Mouse (Mus musculus): ENCODE results near the gene Pim3. TPM values are rescaled to one million over a fixed set of nuclear protein-coding genes. Genes with fewer than 3 reads are reported as not detected.

Gene Pim3
- polyA plus RNA-seq, 1 experiment = 14.1 TPM

DNA sequence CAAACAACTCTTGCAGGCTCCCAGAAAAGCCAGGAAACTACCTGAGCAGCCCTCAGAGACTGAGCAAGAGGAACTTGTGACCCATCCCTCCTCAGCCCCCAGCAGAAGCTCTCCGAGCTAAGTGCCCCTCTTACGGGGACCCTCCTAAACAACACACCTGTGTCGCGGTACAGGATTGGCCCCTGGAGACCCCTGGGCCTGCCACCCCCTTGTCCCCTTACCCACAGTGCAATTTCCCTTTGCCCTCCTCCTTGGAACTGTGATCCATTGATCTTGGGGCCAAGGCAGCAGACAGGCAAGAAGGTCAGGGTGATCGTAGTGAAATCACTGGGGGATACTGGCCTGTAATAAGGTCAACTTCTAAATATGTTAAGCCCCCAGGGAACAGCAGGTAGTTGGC is 25.4 kb upstream of the Pim3 start:
- Histone ChIP-seq H3K27me3 (replicated peaks) (peaks cover 77% of the 10 kb centered on the region), H3K4me1 (peaks cover 20% of the 10 kb centered on the region), H3K4me3 (replicated peaks) (no peak overlapping the region), H3K36me3 (replicated peaks; ENCODE audit: low read length) (no peaks in the 10 kb centered on the region), H3K9me3 (no peaks in the 10 kb centered on the region)
- TF ChIP-seq GATA1 (IDR thresholded peaks at IDR 0.05; ENCODE audit: borderline replicate concordance, low read length) (no peak), FLI1 (IDR thresholded peaks at IDR 0.05; ENCODE audit: low read length) (no peak)

DNA sequence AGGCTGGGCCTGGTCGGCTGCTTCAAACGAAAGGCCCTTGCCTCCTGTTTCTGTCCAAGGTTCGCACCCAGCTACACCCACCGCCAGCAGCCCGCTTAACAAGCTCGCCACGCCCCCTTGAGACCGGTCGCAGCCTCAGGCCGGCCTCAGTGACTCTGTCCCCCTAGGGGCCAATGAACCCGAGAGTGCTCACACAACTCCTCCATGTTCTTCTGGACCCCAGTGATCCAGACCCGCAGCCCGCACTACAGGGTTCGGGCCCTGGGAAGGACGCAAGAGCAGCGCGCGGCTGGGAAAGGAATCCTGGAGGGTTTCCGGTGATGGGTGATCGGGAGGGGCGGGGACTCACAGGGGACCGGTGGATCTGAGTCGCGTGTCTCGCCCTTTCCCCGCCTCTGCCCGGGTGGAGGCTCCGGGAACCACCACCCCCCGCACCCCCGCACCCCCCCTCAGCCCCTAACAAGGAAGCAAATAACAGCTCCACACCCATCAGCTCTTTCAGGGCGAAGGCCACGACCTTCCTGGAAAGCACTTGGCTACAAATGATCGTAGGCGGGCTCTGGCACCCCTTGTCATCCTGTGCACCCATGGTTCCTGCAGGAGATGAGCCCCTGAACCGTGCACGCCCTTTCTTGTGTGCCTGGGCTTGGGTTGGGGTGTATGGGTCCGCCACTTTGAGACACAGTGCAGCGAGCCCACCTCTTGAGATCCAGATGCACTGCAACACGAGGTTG is 24.6 kb upstream of the Pim3 start:
- Histone ChIP-seq H3K27me3 (replicated peaks) (peaks cover 77% of the 10 kb centered on the region), H3K36me3 (replicated peaks; ENCODE audit: low read length) (no peaks in the 10 kb centered on the region), H3K4me3 (replicated peaks) (peak overlapping the region; percentile 89), H3K4me1 (peaks cover 22% of the 10 kb centered on the region), H3K9me3 (no peaks in the 10 kb centered on the region)
- TF ChIP-seq GATA1 (IDR thresholded peaks at IDR 0.05; ENCODE audit: borderline replicate concordance, low read length) (no peak), FLI1 (IDR thresholded peaks at IDR 0.05; ENCODE audit: low read length) (no peak)

DNA sequence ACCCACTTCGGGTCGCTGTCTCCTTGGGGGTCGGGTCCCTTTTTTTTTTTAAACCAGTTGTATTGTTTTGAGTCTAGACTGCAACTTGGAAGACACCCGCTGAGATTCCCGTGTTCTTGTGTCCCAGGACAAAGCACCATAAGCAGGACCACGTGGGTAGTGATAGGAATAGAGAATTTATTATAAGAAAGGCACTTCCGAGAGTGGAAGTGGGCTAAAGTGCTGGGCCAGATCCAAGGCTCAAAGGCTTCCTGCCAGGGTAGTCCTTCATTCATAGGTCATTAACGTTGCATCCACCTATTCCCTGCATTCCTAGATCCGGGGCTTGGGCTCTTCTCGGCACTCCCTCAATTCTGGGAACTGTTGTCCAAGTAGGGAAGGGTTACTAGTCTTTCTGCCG is 24.0 kb upstream of the Pim3 start:
- TF ChIP-seq GATA1 (IDR thresholded peaks at IDR 0.05; ENCODE audit: borderline replicate concordance, low read length) (no peak), FLI1 (IDR thresholded peaks at IDR 0.05; ENCODE audit: low read length) (no peak)
- Histone ChIP-seq H3K27me3 (replicated peaks) (peaks cover 76% of the 10 kb centered on the region), H3K4me3 (replicated peaks) (peak overlapping the region; percentile 89), H3K36me3 (replicated peaks; ENCODE audit: low read length) (no peaks in the 10 kb centered on the region), H3K4me1 (peaks cover 22% of the 10 kb centered on the region), H3K9me3 (no peaks in the 10 kb centered on the region)

- H3K36me3 ChIP-seq (replicated peaks; ENCODE audit: low read length) = no peaks in the 10 kb centered on the region
- no peaks in the 10 kb centered on the region for H3K9me3 ChIP-seq
- TF ChIP-seq FLI1 (IDR thresholded peaks at IDR 0.05; ENCODE audit: low read length) = no peak
- TF ChIP-seq GATA1 (IDR thresholded peaks at IDR 0.05; ENCODE audit: borderline replicate concordance, low read length) = no peak
- H3K4me3 ChIP-seq (replicated peaks) = no peak overlapping the region
- H3K4me1 ChIP-seq = peaks cover 30% of the 10 kb centered on the region
- peaks cover 82% of the 10 kb centered on the region for H3K27me3 ChIP-seq (replicated peaks)
Observed at GRCm38 (mm10) chr15:88839271-88839670, 22.7 kb upstream of the Pim3 start.

GRCm38 (mm10) chr15:88840126-88840525 is 21.9 kb upstream of the Pim3 start:
- Histone ChIP-seq H3K27me3 (replicated peaks) (peaks cover 83% of the 10 kb centered on the region), H3K9me3 (peaks cover 4% of the 10 kb centered on the region; the same call in 1 of the 2 replicates), H3K4me1 (peaks cover 36% of the 10 kb centered on the region), H3K4me3 (replicated peaks) (no peak overlapping the region), H3K36me3 (replicated peaks; ENCODE audit: low read length) (no peaks in the 10 kb centered on the region)
- TF ChIP-seq GATA1 (IDR thresholded peaks at IDR 0.05; ENCODE audit: borderline replicate concordance, low read length) (no peak), FLI1 (IDR thresholded peaks at IDR 0.05; ENCODE audit: low read length) (no peak)

DNA sequence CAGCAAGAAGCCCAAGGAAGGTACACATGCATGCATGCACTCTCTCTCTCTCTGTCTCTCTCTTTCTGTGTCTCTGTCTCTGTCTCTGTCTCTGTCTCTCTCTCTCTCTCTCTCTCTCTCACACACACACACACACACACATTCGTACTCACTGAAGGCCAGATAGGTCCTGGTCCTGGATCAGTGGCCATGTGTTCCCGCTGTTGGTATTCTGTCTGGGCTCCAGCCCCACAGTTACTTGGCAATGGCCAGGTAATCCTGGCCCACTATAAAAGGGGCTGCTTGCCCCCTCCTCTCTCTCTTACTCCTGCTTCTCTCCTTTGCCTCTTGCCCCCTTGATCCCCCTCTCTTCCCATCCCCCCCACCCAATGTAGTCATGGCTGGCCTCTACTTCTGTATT is 20.8 kb upstream of the Pim3 start:
- Histone ChIP-seq H3K4me3 (replicated peaks) (no peak overlapping the region), H3K27me3 (replicated peaks) (peaks cover 86% of the 10 kb centered on the region), H3K36me3 (replicated peaks; ENCODE audit: low read length) (no peaks in the 10 kb centered on the region), H3K9me3 (peaks cover 13% of the 10 kb centered on the region), H3K4me1 (peaks cover 41% of the 10 kb centered on the region)
- TF ChIP-seq FLI1 (IDR thresholded peaks at IDR 0.05; ENCODE audit: low read length) = no peak
- no peak for TF ChIP-seq GATA1 (IDR thresholded peaks at IDR 0.05; ENCODE audit: borderline replicate concordance, low read length)

GRCm38 (mm10) chr15:88841580-88842299 is 20.2 kb upstream of the Pim3 start:
- peaks cover 86% of the 10 kb centered on the region for H3K27me3 ChIP-seq (replicated peaks)
- H3K36me3 ChIP-seq (replicated peaks; ENCODE audit: low read length) = no peaks in the 10 kb centered on the region
- H3K4me1 ChIP-seq = peaks cover 41% of the 10 kb centered on the region
- H3K9me3 ChIP-seq = peaks cover 13% of the 10 kb centered on the region
- H3K4me3 ChIP-seq (replicated peaks) = no peak overlapping the region
- no peak for TF ChIP-seq FLI1 (IDR thresholded peaks at IDR 0.05; ENCODE audit: low read length)
- TF ChIP-seq GATA1 (IDR thresholded peaks at IDR 0.05; ENCODE audit: borderline replicate concordance, low read length) = no peak

DNA sequence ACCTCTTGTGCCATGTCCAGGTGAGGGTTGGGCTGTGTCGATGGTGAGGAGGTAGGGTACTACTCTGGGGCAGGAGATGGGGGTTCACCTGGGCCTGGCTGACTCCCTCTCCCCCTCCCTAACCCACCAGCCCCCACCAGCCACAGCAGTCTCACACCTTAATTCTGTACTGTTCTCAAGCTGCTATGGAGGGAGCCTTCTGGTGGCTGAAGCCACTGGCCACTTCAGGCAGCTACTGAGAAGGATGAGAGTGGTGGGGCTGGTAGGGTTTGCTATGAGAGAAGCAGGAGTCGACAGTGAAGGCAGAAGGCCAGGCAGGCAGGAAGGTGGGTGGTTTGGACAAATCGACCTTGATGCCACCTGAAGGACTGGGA is 19.7 kb upstream of the Pim3 start:
- TF ChIP-seq GATA1 (IDR thresholded peaks at IDR 0.05; ENCODE audit: borderline replicate concordance, low read length) (no peak), FLI1 (IDR thresholded peaks at IDR 0.05; ENCODE audit: low read length) (no peak)
- peaks cover 38% of the 10 kb centered on the region for H3K4me1 ChIP-seq
- no peak overlapping the region for H3K4me3 ChIP-seq (replicated peaks)
- H3K9me3 ChIP-seq = peaks cover 13% of the 10 kb centered on the region
- H3K27me3 ChIP-seq (replicated peaks) = peaks cover 86% of the 10 kb centered on the region
- H3K36me3 ChIP-seq (replicated peaks; ENCODE audit: low read length) = no peaks in the 10 kb centered on the region

DNA sequence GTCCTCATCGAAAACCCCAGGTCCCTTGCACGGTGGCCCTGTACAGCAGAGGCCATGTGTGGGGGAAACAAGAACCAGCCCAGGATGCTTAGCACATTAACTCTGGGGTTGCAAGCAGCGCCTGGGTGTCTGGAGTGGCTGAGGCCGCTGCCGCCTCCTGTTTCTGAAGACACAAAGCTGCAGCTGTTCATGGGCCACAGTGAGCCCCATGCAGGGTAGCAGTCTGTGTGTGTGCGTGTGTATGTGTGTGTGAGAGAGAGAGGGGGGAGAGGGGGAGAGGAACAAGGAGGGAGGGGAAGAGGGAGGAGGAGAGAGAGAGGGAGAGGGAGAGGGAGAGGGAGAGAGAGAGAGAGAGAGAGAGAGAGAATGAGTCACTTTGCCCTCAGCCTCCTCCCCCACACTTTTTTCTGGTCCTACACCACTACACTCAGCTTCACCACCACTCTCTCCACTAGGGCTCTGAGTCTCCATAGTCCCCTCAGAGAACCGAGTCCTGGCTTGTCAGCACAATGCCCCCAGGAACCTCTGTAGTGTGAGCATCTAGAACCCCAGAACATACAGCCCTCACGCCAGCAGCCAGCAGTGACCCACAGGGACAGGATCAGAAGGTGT is 18.4 kb upstream of the Pim3 start:
- no peak overlapping the region for H3K4me3 ChIP-seq (replicated peaks)
- H3K4me1 ChIP-seq = peaks cover 28% of the 10 kb centered on the region
- no peaks in the 10 kb centered on the region for H3K36me3 ChIP-seq (replicated peaks; ENCODE audit: low read length)
- peaks cover 90% of the 10 kb centered on the region for H3K27me3 ChIP-seq (replicated peaks)
- TF ChIP-seq GATA1 (IDR thresholded peaks at IDR 0.05; ENCODE audit: borderline replicate concordance, low read length) = no peak
- no peak for TF ChIP-seq FLI1 (IDR thresholded peaks at IDR 0.05; ENCODE audit: low read length)
- peaks cover 13% of the 10 kb centered on the region for H3K9me3 ChIP-seq

- peaks cover 13% of the 10 kb centered on the region for H3K9me3 ChIP-seq
- no peak overlapping the region for H3K4me3 ChIP-seq (replicated peaks)
- peaks cover 88% of the 10 kb centered on the region for H3K27me3 ChIP-seq (replicated peaks)
- TF ChIP-seq FLI1 (IDR thresholded peaks at IDR 0.05; ENCODE audit: low read length) (no peak), GATA1 (IDR thresholded peaks at IDR 0.05; ENCODE audit: borderline replicate concordance, low read length) (no peak)
- H3K4me1 ChIP-seq = peaks cover 22% of the 10 kb centered on the region
- H3K36me3 ChIP-seq (replicated peaks; ENCODE audit: low read length) = no peaks in the 10 kb centered on the region
Observed at GRCm38 (mm10) chr15:88844966-88845365, 17.0 kb upstream of the Pim3 start.

Data from megakaryocyte, embryonic 14.5 days (primary cell).